Mouse (Mus musculus): ENCODE data around the gene Sirpa. TPM values are rescaled to one million over a fixed set of nuclear protein-coding genes. Genes with fewer than 3 reads are reported as not detected.

Gene Sirpa
- polyA plus RNA-seq, 1 experiment from 2014 or later: 23.9 TPM

GRCm38 (mm10) chr2:129606899-129607298 lies 14.3 kb downstream of the Sirpa start:
- Histone ChIP-seq H3K27ac (ENCODE audit: low read length) (no peak overlapping the region), H3K9me3 (replicated peaks; ENCODE audit: control insufficient read depth, low read length) (no peaks in the 10 kb centered on the region), H3K9ac (ENCODE audit: low read length) (no peak overlapping the region), H3K4me1 (ENCODE audit: control insufficient read depth, insufficient read depth, low read length) (no peaks in the 10 kb centered on the region), H3K36me3 (ENCODE audit: control insufficient read depth, insufficient read depth, low read length) (peaks cover 10% of the 10 kb centered on the region), H3K4me3 (replicated peaks; ENCODE audit: low read length) (no peak overlapping the region), H3K27me3 (ENCODE audit: control insufficient read depth, insufficient read depth, low read length) (no peaks in the 10 kb centered on the region), H3K4me2 (ENCODE audit: low read depth, low read length) (no peak overlapping the region)
- ATAC-seq (ENCODE audit: insufficient read depth, low FRiP score): no peak
- WGBS: 88% methylated on average over 2 of the region's 2 CpGs

GRCm38 (mm10) chr2:129613971-129614370 lies 21.3 kb downstream of the Sirpa start:
- Histone ChIP-seq H3K27me3 (ENCODE audit: control insufficient read depth, insufficient read depth, low read length) (no peaks in the 10 kb centered on the region), H3K9me3 (replicated peaks; ENCODE audit: control insufficient read depth, low read length) (0 out of 2 replicates have a peak, but pooled peaks cover 5% of the 10 kb centered on the region), H3K36me3 (ENCODE audit: control insufficient read depth, insufficient read depth, low read length) (peaks cover 24% of the 10 kb centered on the region), H3K4me2 (ENCODE audit: low read depth, low read length) (no peak overlapping the region), H3K27ac (ENCODE audit: low read length) (no peak overlapping the region), H3K9ac (ENCODE audit: low read length) (no peak overlapping the region), H3K4me3 (replicated peaks; ENCODE audit: low read length) (no peak overlapping the region), H3K4me1 (ENCODE audit: control insufficient read depth, insufficient read depth, low read length) (no peaks in the 10 kb centered on the region)
- ATAC-seq (ENCODE audit: insufficient read depth, low FRiP score): no peak
- 85% methylated on average over 6 of the region's 6 CpGs for WGBS

- Histone ChIP-seq H3K9ac (ENCODE audit: low read length) (no peak overlapping the region), H3K36me3 (ENCODE audit: control insufficient read depth, insufficient read depth, low read length) (peaks cover 23% of the 10 kb centered on the region), H3K27me3 (ENCODE audit: control insufficient read depth, insufficient read depth, low read length) (no peaks in the 10 kb centered on the region), H3K4me1 (ENCODE audit: control insufficient read depth, insufficient read depth, low read length) (no peaks in the 10 kb centered on the region), H3K4me2 (ENCODE audit: low read depth, low read length) (no peak overlapping the region), H3K9me3 (replicated peaks; ENCODE audit: control insufficient read depth, low read length) (0 out of 2 replicates have a peak, but pooled peaks cover 5% of the 10 kb centered on the region), H3K27ac (ENCODE audit: low read length) (no peak overlapping the region), H3K4me3 (replicated peaks; ENCODE audit: low read length) (no peak overlapping the region)
- no peak for ATAC-seq (ENCODE audit: insufficient read depth, low FRiP score)
- WGBS: 80% methylated on average over 10 of the region's 10 CpGs
These were observed 22.0 kb downstream of the Sirpa start for GRCm38 (mm10) chr2:129614482-129615185.

- ATAC-seq (ENCODE audit: insufficient read depth, low FRiP score): no peak
- Histone ChIP-seq H3K36me3 (ENCODE audit: control insufficient read depth, insufficient read depth, low read length) (peaks cover 12% of the 10 kb centered on the region; the same call in 1 of the 2 replicates), H3K9ac (ENCODE audit: low read length) (no peak overlapping the region), H3K4me1 (ENCODE audit: control insufficient read depth, insufficient read depth, low read length) (no peaks in the 10 kb centered on the region), H3K4me2 (ENCODE audit: low read depth, low read length) (no peak overlapping the region), H3K4me3 (replicated peaks; ENCODE audit: low read length) (no peak overlapping the region), H3K9me3 (replicated peaks; ENCODE audit: control insufficient read depth, low read length) (0 out of 2 replicates have a peak, but pooled peaks cover 5% of the 10 kb centered on the region), H3K27ac (ENCODE audit: low read length) (no peak overlapping the region), H3K27me3 (ENCODE audit: control insufficient read depth, insufficient read depth, low read length) (no peaks in the 10 kb centered on the region)
- WGBS: 80% methylated on average over 7 of the region's 7 CpGs
These were observed 27.5 kb downstream of the Sirpa start for GRCm38 (mm10) chr2:129620148-129620547.

GRCm38 (mm10) chr2:129620881-129621280 lies 28.2 kb downstream of the Sirpa start:
- H3K4me1 ChIP-seq (ENCODE audit: control insufficient read depth, insufficient read depth, low read length): no peaks in the 10 kb centered on the region
- H3K27ac ChIP-seq (ENCODE audit: low read length): no peak overlapping the region
- no peaks in the 10 kb centered on the region for H3K27me3 ChIP-seq (ENCODE audit: control insufficient read depth, insufficient read depth, low read length)
- no peak for ATAC-seq (ENCODE audit: insufficient read depth, low FRiP score)
- 89% methylated on average over 5 of the region's 5 CpGs for WGBS
- H3K9ac ChIP-seq (ENCODE audit: low read length): no peak overlapping the region
- H3K36me3 ChIP-seq (ENCODE audit: control insufficient read depth, insufficient read depth, low read length): peaks cover 5% of the 10 kb centered on the region; the same call in 1 of the 2 replicates
- H3K9me3 ChIP-seq (replicated peaks; ENCODE audit: control insufficient read depth, low read length): 0 out of 2 replicates have a peak, but pooled peaks cover 1% of the 10 kb centered on the region
- no peak overlapping the region for H3K4me2 ChIP-seq (ENCODE audit: low read depth, low read length)
- no peak overlapping the region for H3K4me3 ChIP-seq (replicated peaks; ENCODE audit: low read length)

GRCm38 (mm10) chr2:129621654-129622490 lies 29.2 kb downstream of the Sirpa start:
- H3K27me3 ChIP-seq (ENCODE audit: control insufficient read depth, insufficient read depth, low read length): no peaks in the 10 kb centered on the region
- no peak overlapping the region for H3K27ac ChIP-seq (ENCODE audit: low read length)
- 83% methylated on average over 9 of the region's 9 CpGs for WGBS
- no peaks in the 10 kb centered on the region for H3K9me3 ChIP-seq (replicated peaks; ENCODE audit: control insufficient read depth, low read length)
- no peak for ATAC-seq (ENCODE audit: insufficient read depth, low FRiP score)
- no peak overlapping the region for H3K4me2 ChIP-seq (ENCODE audit: low read depth, low read length)
- H3K36me3 ChIP-seq (ENCODE audit: control insufficient read depth, insufficient read depth, low read length): no peaks in the 10 kb centered on the region
- no peaks in the 10 kb centered on the region for H3K4me1 ChIP-seq (ENCODE audit: control insufficient read depth, insufficient read depth, low read length)
- H3K9ac ChIP-seq (ENCODE audit: low read length): no peak overlapping the region
- no peak overlapping the region for H3K4me3 ChIP-seq (replicated peaks; ENCODE audit: low read length)

GRCm38 (mm10) chr2:129622918-129623317 lies 30.3 kb downstream of the Sirpa start:
- no peak overlapping the region for H3K4me2 ChIP-seq (ENCODE audit: low read depth, low read length)
- H3K36me3 ChIP-seq (ENCODE audit: control insufficient read depth, insufficient read depth, low read length): no peaks in the 10 kb centered on the region
- no peaks in the 10 kb centered on the region for H3K4me1 ChIP-seq (ENCODE audit: control insufficient read depth, insufficient read depth, low read length)
- no peak overlapping the region for H3K4me3 ChIP-seq (replicated peaks; ENCODE audit: low read length)
- 91% methylated on average over 5 of the region's 5 CpGs for WGBS
- no peak overlapping the region for H3K9ac ChIP-seq (ENCODE audit: low read length)
- no peak overlapping the region for H3K27ac ChIP-seq (ENCODE audit: low read length)
- no peaks in the 10 kb centered on the region for H3K27me3 ChIP-seq (ENCODE audit: control insufficient read depth, insufficient read depth, low read length)
- no peaks in the 10 kb centered on the region for H3K9me3 ChIP-seq (replicated peaks; ENCODE audit: control insufficient read depth, low read length)
- ATAC-seq (ENCODE audit: insufficient read depth, low FRiP score): no peak

- 84% methylated on average over 7 of the region's 7 CpGs for WGBS
- no peak overlapping the region for H3K9ac ChIP-seq (ENCODE audit: low read length)
- no peaks in the 10 kb centered on the region for H3K36me3 ChIP-seq (ENCODE audit: control insufficient read depth, insufficient read depth, low read length)
- no peak overlapping the region for H3K4me3 ChIP-seq (replicated peaks; ENCODE audit: low read length)
- ATAC-seq (ENCODE audit: insufficient read depth, low FRiP score): no peak
- no peaks in the 10 kb centered on the region for H3K9me3 ChIP-seq (replicated peaks; ENCODE audit: control insufficient read depth, low read length)
- H3K4me2 ChIP-seq (ENCODE audit: low read depth, low read length): no peak overlapping the region
- H3K27me3 ChIP-seq (ENCODE audit: control insufficient read depth, insufficient read depth, low read length): no peaks in the 10 kb centered on the region
- no peak overlapping the region for H3K27ac ChIP-seq (ENCODE audit: low read length)
- H3K4me1 ChIP-seq (ENCODE audit: control insufficient read depth, insufficient read depth, low read length): no peaks in the 10 kb centered on the region
These were observed 31.1 kb downstream of the Sirpa start for GRCm38 (mm10) chr2:129623771-129624170.

- WGBS: 65% methylated on average over 13 of the region's 13 CpGs
- Histone ChIP-seq H3K9me3 (replicated peaks; ENCODE audit: control insufficient read depth, low read length) (no peaks in the 10 kb centered on the region), H3K27me3 (ENCODE audit: control insufficient read depth, insufficient read depth, low read length) (no peaks in the 10 kb centered on the region), H3K27ac (ENCODE audit: low read length) (no peak overlapping the region), H3K36me3 (ENCODE audit: control insufficient read depth, insufficient read depth, low read length) (no peaks in the 10 kb centered on the region), H3K4me1 (ENCODE audit: control insufficient read depth, insufficient read depth, low read length) (no peaks in the 10 kb centered on the region), H3K4me3 (replicated peaks; ENCODE audit: low read length) (no peak overlapping the region), H3K9ac (ENCODE audit: low read length) (no peak overlapping the region), H3K4me2 (ENCODE audit: low read depth, low read length) (no peak overlapping the region)
- ATAC-seq (ENCODE audit: insufficient read depth, low FRiP score): no peak
These were observed 31.7 kb downstream of the Sirpa start for GRCm38 (mm10) chr2:129624246-129624918.

Measured in stomach, embryonic 16.5 days (tissue).